Mouse (Mus musculus): ENCODE data around the gene Dbr1.

DNA sequence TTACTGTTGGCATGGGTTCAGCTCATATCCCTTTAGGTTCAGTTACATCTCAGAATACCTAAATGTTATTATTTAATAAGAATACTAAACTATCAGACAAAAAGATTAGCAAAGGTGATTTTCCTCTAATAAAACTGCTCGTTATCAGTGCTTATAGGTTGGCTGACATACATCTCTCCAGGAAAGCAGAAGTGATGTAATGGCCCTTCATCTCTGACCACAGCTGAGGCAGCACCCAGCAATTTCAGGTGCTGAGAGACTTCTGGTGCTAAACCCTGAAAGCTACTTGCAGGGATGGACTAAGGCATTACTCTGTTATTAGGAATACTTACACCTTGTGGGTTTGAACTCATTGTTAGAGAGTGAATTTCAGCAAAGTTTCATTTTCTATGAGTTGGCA is 43.7 kb upstream of the Dbr1 start:
- TF ChIP-seq POLR2A (IDR thresholded peaks at IDR 0.05; ENCODE audit: control insufficient read depth in 1 of 2, insufficient read depth in 1 of 2, low read depth in 1 of 2, low read length in 2 of 2, poor library complexity in 1 of 2) (no peak), CTCF (IDR thresholded peaks at IDR 0.05 in 2 of 3, conservative IDR thresholded peaks at IDR 0.05 in 1 of 3; ENCODE audit: control insufficient read depth in 1 of 3, insufficient read depth in 1 of 3, low read depth in 2 of 3, low read length in 3 of 3, poor library complexity in 1 of 3, severe bottlenecking in 1 of 3) (no peak), TCF12 (IDR thresholded peaks at IDR 0.05; ENCODE audit: low read depth, low read length) (no peak)

Measured in MEL (cell line).